Comparison of ENCODE assay signal across 20 mouse cellular contexts in the genomic region with DNA sequence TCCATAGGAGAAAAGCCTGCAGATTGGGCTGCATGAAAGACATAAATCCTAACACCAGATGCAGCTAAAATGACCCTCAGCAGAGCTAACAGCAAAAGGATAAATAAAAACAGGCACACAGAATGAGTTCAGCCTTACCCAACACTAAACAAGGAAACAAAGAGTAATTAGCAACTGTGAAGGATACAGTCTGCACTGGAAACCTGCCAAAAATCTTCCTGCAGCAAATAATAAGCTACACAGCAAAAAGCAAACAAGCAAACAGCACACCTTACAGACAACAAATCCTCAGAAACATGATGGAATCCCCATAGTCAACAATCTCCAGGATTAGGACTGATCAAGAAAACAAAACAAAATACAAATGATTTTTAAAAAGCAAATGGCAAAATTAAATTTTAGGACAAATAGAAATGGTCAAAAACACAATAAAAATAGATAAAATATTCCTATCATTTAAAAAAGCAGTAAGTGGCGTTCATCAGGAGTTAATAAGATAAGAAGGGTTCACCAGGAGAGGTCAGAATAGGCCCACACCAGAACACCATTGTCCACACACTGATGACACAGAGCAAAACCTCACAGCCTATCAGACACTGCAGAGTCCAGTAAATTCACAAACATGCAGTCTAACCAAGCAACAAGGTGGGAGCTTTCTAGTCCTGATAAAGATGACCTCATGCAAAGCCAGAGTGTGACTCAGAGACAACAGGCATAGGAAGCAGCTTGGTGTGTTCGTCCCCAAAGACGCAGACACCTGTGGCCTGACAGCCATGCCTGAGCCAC. TPM values are rescaled to one million over a fixed set of nuclear protein-coding genes. Genes with fewer than 3 reads are reported as not detected.
DNase-seq lines count a peak whose midpoint lies in the region; ATAC-seq and TF ChIP-seq lines count a peak whose summit lies in the region.
"Had no signal": no experiment of that assay in that cellular context is flagged by ENCODE, and none has a peak within 500 bp of the region (broad histone marks: within the 10 kb centered on the region; RNA-seq: fewer than 3 reads in every experiment).

No protein-coding gene starts in this region.

- H3K36me3 ChIP-seq in hindbrain, embryonic 14.5 days (replicated peaks; ENCODE audit: control insufficient read depth, insufficient read depth), result peaks cover 63% of the 10 kb centered on the region
- H3K36me3 ChIP-seq in hindbrain, embryonic 12.5 days, result peaks cover 68% of the 10 kb centered on the region
- H3K36me3 ChIP-seq in liver, postnatal 0 days (replicated peaks; ENCODE audit: insufficient read depth, low read length), result peaks cover 7% of the 10 kb centered on the region
- no peaks in the 10 kb centered on the region for H3K36me3 ChIP-seq in liver, embryonic 11.5 days (ENCODE audit: control insufficient read depth, insufficient read depth, low read length)
- H3K36me3 ChIP-seq in CH12.LX (replicated peaks in 1 of 2; ENCODE audit: control insufficient read depth in 1 of 2, insufficient read depth in 1 of 2, low read length in 1 of 2), result peaks cover 9 to 43% of the 10 kb centered on the region in 2 experiments
- H3K36me3 ChIP-seq in intestine, postnatal 0 days (ENCODE audit: control insufficient read depth, insufficient read depth), result peaks cover 26% of the 10 kb centered on the region
- H3K36me3 ChIP-seq: liver, embryonic 15.5 days had no signal

- H3K4me2 ChIP-seq in hindbrain, embryonic 14.5 days (replicated peaks), result no peak overlapping the region
- H3K4me2 ChIP-seq in hindbrain, embryonic 12.5 days (replicated peaks), result no peak overlapping the region
- no peak overlapping the region for H3K4me2 ChIP-seq in liver, postnatal 0 days (ENCODE audit: low read depth, low read length)
- no peak overlapping the region for H3K4me2 ChIP-seq in liver, embryonic 11.5 days
- H3K4me2 ChIP-seq in CH12.LX (ENCODE audit: insufficient read depth, low read depth, poor library complexity, severe bottlenecking), result no peak overlapping the region
- no peak overlapping the region for H3K4me2 ChIP-seq in intestine, postnatal 0 days (replicated peaks; ENCODE audit: low read depth)
- H3K4me2 ChIP-seq: embryonic facial prominence, embryonic 12.5 days; liver, embryonic 15.5 days had no signal

- no peak overlapping the region for H3K4me3 ChIP-seq in hindbrain, embryonic 14.5 days (replicated peaks; ENCODE audit: low read length)
- no peak overlapping the region for H3K4me3 ChIP-seq in hindbrain, embryonic 12.5 days
- no peak overlapping the region for H3K4me3 ChIP-seq in liver, postnatal 0 days (ENCODE audit: low read depth, low read length)
- H3K4me3 ChIP-seq in liver, embryonic 11.5 days (ENCODE audit: low read depth, low read length), result no peak overlapping the region
- no peak overlapping the region for H3K4me3 ChIP-seq in CH12.LX (replicated peaks in 1 of 3; ENCODE audit: low read depth in 2 of 3, low read length in 2 of 3, poor library complexity in 1 of 3)
- no peak overlapping the region for H3K4me3 ChIP-seq in intestine, postnatal 0 days (ENCODE audit: low read depth, low read length)
- H3K4me3 ChIP-seq: embryonic facial prominence, embryonic 12.5 days; erythroblast, embryonic 14.5 days; liver, embryonic 15.5 days; megakaryocyte, embryonic 14.5 days had no signal

- H3K9me3 ChIP-seq in hindbrain, embryonic 14.5 days (ENCODE audit: control insufficient read depth, low read length), result no peaks in the 10 kb centered on the region
- H3K9me3 ChIP-seq in hindbrain, embryonic 12.5 days (replicated peaks), result no peaks in the 10 kb centered on the region
- H3K9me3 ChIP-seq in liver, postnatal 0 days (ENCODE audit: low read length), result no peaks in the 10 kb centered on the region
- H3K9me3 ChIP-seq in liver, embryonic 11.5 days (ENCODE audit: control insufficient read depth, low read length), result no peaks in the 10 kb centered on the region
- no peaks in the 10 kb centered on the region for H3K9me3 ChIP-seq in CH12.LX (replicated peaks; ENCODE audit: low read length)
- no peaks in the 10 kb centered on the region for H3K9me3 ChIP-seq in intestine, postnatal 0 days (ENCODE audit: control insufficient read depth)
- H3K9me3 ChIP-seq: embryonic facial prominence, embryonic 12.5 days; liver, embryonic 15.5 days; megakaryocyte, embryonic 14.5 days had no signal

- dilution Hi-C loops in CH12.LX (cut with MboI; ENCODE audit: extremely low pct_ligation_motif_present, extremely low pct_unique_long_range_greater_than_20kb, low sequenced_read_pairs), result no loop called here

- no peak for TF ChIP-seq POLR2A in CH12.LX (IDR thresholded peaks at IDR 0.05; ENCODE audit: low read depth, low read length)

- TF ChIP-seq CTCF in liver, postnatal 0 days (IDR thresholded peaks at IDR 0.05; ENCODE audit: low read depth), result peak; percentile 28; the same call in 1 of the 2 replicates
- TF ChIP-seq CTCF in CH12.LX (conservative IDR thresholded peaks at IDR 0.05 in 1 of 2, IDR thresholded peaks at IDR 0.05 in 1 of 2; ENCODE audit: low read depth in 2 of 2, low read length in 2 of 2), result peak in 1 of 2 experiments; percentile 38; a peak in 2 of 4 replicates
- TF ChIP-seq CTCF in intestine, postnatal 0 days (IDR thresholded peaks at IDR 0.05; ENCODE audit: low read depth), result peak; percentile 53

- peaks cover 5% of the 10 kb centered on the region; the same call in 1 of the 2 replicates for H3K4me1 ChIP-seq in hindbrain, embryonic 14.5 days (replicated peaks; ENCODE audit: control insufficient read depth, insufficient read depth, low read length)
- peaks cover 2% of the 10 kb centered on the region; the same call in 1 of the 2 replicates for H3K4me1 ChIP-seq in hindbrain, embryonic 12.5 days
- no peaks in the 10 kb centered on the region for H3K4me1 ChIP-seq in liver, postnatal 0 days (ENCODE audit: insufficient read depth)
- no peaks in the 10 kb centered on the region for H3K4me1 ChIP-seq in liver, embryonic 11.5 days (replicated peaks; ENCODE audit: control insufficient read depth, insufficient read depth, low read length)
- H3K4me1 ChIP-seq in CH12.LX (ENCODE audit: control insufficient read depth in 1 of 2, insufficient read depth in 2 of 2), result peaks cover 9 to 22% of the 10 kb centered on the region in 2 experiments
- H3K4me1 ChIP-seq in intestine, postnatal 0 days (replicated peaks; ENCODE audit: control insufficient read depth, insufficient read depth, low read length), result peaks cover 8% of the 10 kb centered on the region; the same call in 1 of the 2 replicates
- H3K4me1 ChIP-seq: embryonic facial prominence, embryonic 12.5 days; megakaryocyte, embryonic 14.5 days had no signal

- H3K27ac ChIP-seq in hindbrain, embryonic 14.5 days, result peak overlapping the region; percentile 67; the same call in 1 of the 2 replicates
- no peak overlapping the region for H3K27ac ChIP-seq in hindbrain, embryonic 12.5 days
- H3K27ac ChIP-seq in liver, postnatal 0 days (ENCODE audit: low read depth), result no peak overlapping the region
- no peak overlapping the region for H3K27ac ChIP-seq in liver, embryonic 11.5 days (ENCODE audit: low read depth, low read length)
- no peak overlapping the region for H3K27ac ChIP-seq in CH12.LX (ENCODE audit: insufficient read depth, low read depth)
- no peak overlapping the region for H3K27ac ChIP-seq in intestine, postnatal 0 days (ENCODE audit: low read depth, low read length)
- H3K27ac ChIP-seq: embryonic facial prominence, embryonic 12.5 days; liver, embryonic 15.5 days had no signal

- WGBS in hindbrain, embryonic 14.5 days, result 87% methylated on average over 3 of the region's 3 CpGs
- 89% methylated on average over 3 of the region's 3 CpGs for WGBS in hindbrain, embryonic 12.5 days
- WGBS in liver, postnatal 0 days (ENCODE audit: insufficient replicate concordance), result 80% methylated on average over 3 of the region's 3 CpGs
- WGBS in liver, embryonic 11.5 days, result 69% methylated on average over 3 of the region's 3 CpGs
- WGBS in intestine, postnatal 0 days, result 60% methylated on average over 3 of the region's 3 CpGs

- peak; percentile 32 for TF ChIP-seq RAD21 in CH12.LX (IDR thresholded peaks at IDR 0.05; ENCODE audit: low read depth, low read length)

- in situ Hi-C loops in CH12.LX (cut with MboI; ENCODE audit: low pct_ligation_motif_present, low pct_unique_long_range_greater_than_20kb, low sequenced_read_pairs), result no loop called here

- no peak for ATAC-seq in hindbrain, embryonic 14.5 days (ENCODE audit: low FRiP score)
- ATAC-seq in hindbrain, embryonic 12.5 days (ENCODE audit: low FRiP score), result no peak
- ATAC-seq in liver, postnatal 0 days, result peak; percentile 35; the same call in 1 of the 2 replicates
- ATAC-seq in liver, embryonic 11.5 days (replicated peaks; ENCODE audit: low FRiP score), result no peak
- ATAC-seq in intestine, postnatal 0 days, result peak; percentile 39; the same call in 1 of the 2 replicates
- ATAC-seq in CD4-positive, CD25-positive, alpha-beta regulatory T cell, adult 4 months, result no peak
- ATAC-seq: forebrain, postnatal 0 days had no signal

- no peaks in the 10 kb centered on the region for H3K27me3 ChIP-seq in hindbrain, embryonic 14.5 days (ENCODE audit: control insufficient read depth, insufficient read depth, low read length)
- H3K27me3 ChIP-seq in hindbrain, embryonic 12.5 days, result no peaks in the 10 kb centered on the region
- H3K27me3 ChIP-seq in liver, postnatal 0 days (ENCODE audit: insufficient read depth, low read length), result no peaks in the 10 kb centered on the region
- no peaks in the 10 kb centered on the region for H3K27me3 ChIP-seq in liver, embryonic 11.5 days (replicated peaks; ENCODE audit: control insufficient read depth, insufficient read depth, low read length)
- H3K27me3 ChIP-seq in CH12.LX (replicated peaks), result no peaks in the 10 kb centered on the region
- no peaks in the 10 kb centered on the region for H3K27me3 ChIP-seq in intestine, postnatal 0 days (replicated peaks; ENCODE audit: control insufficient read depth, insufficient read depth, low read length)
- H3K27me3 ChIP-seq: embryonic facial prominence, embryonic 12.5 days; liver, embryonic 15.5 days had no signal

- no peak for TF ChIP-seq EP300 in liver, postnatal 0 days (IDR thresholded peaks at IDR 0.05; ENCODE audit: low read depth)
- no peak for TF ChIP-seq EP300 in CH12.LX (IDR thresholded peaks at IDR 0.05; ENCODE audit: low read length)

- H3K79me2 ChIP-seq in CH12.LX (replicated peaks; ENCODE audit: control insufficient read depth, extremely low read depth, insufficient read depth, poor library complexity, severe bottlenecking), result no peaks in the 10 kb centered on the region

- H3K9ac ChIP-seq in hindbrain, embryonic 14.5 days, result peak overlapping the region; percentile 28; the same call in 1 of the 2 replicates
- H3K9ac ChIP-seq in hindbrain, embryonic 12.5 days, result no peak overlapping the region
- no peak overlapping the region for H3K9ac ChIP-seq in liver, postnatal 0 days (replicated peaks)
- H3K9ac ChIP-seq in liver, embryonic 11.5 days (ENCODE audit: low read depth, low read length), result no peak overlapping the region
- no peak overlapping the region for H3K9ac ChIP-seq in CH12.LX (ENCODE audit: insufficient read depth, low read depth)
- no peak overlapping the region for H3K9ac ChIP-seq in intestine, postnatal 0 days (ENCODE audit: low read depth, low read length)
- H3K9ac ChIP-seq: embryonic facial prominence, embryonic 12.5 days; forebrain, postnatal 0 days; liver, embryonic 15.5 days had no signal

- DNase-seq in hindbrain, embryonic 14.5 days (ENCODE audit: low spot score), result peak; percentile 34
- DNase-seq in liver, postnatal 0 days, result no peak
- DNase-seq in liver, embryonic 11.5 days (ENCODE audit: low spot score), result no peak
- no peak for DNase-seq in CH12.LX (ENCODE audit: extremely low read depth)
- no peak for DNase-seq in thymus, postnatal 14 days
- DNase-seq: adrenal gland, adult 8-10 months; B cell, adult 2 months; forebrain, postnatal 0 days; gastrocnemius, postnatal 36 days; layer of hippocampus, postnatal 36 days; lung, postnatal 14 days; right cerebral cortex, adult 18-20 months; thymus, postnatal 25 days had no signal

RNA-seq across cellular contexts. Expression of a gene that starts 24.8 kb away (rescaled TPM):
- polyA plus RNA-seq in hindbrain, embryonic 14.5 days (2014; fragmentation: Nextera tagmentation; extraction: Ambion mirVana), result 43.6 and 44.6 TPM in 2 replicates
- polyA plus RNA-seq in hindbrain, embryonic 12.5 days (2016; fragmentation: Nextera tagmentation; extraction: Ambion mirVana), result 52.3 and 53.6 TPM in 2 replicates
- 13.7 and 14.2 TPM in 2 replicates for polyA plus RNA-seq in liver, postnatal 0 days (2015; fragmentation: Nextera tagmentation; extraction: Ambion mirVana)
- 15.4 and 16.9 TPM in 2 replicates for polyA plus RNA-seq in liver, embryonic 11.5 days (2014; fragmentation: Nextera tagmentation; extraction: Ambion mirVana)
- total RNA-seq in CH12.LX (2012; rRNA removed) (18.2 and 23.9 TPM in 2 replicates), CH12.LX (2014; rRNA removed) (7.3 and 9.5 TPM in 2 replicates)
- polyA plus RNA-seq in CH12.LX (2012; ENCODE audit: insufficient read length, low read depth), result 11.4 and 12.2 TPM in 2 replicates
- polyA plus RNA-seq in intestine, postnatal 0 days (2015; fragmentation: Nextera tagmentation; extraction: Ambion mirVana), result 47.7 and 51.9 TPM in 2 replicates
- 10 to 100 TPM; 18.2 to 22.9 TPM for polyA plus RNA-seq in CD4-positive, CD25-positive, alpha-beta regulatory T cell, adult 4 months (2017; shearing (Covaris generic))

Comparison
In these comparisons a context has a peak if more than half of its experiments do, and no peak if none do; other contexts are left out.
1. ATAC-seq: peak in liver, postnatal 0 days (single experiment) and intestine, postnatal 0 days (single experiment); none in hindbrain, embryonic 14.5 days (single experiment), hindbrain, embryonic 12.5 days (single experiment), liver, embryonic 11.5 days (single experiment) and CD4-positive, CD25-positive, alpha-beta regulatory T cell, adult 4 months (single experiment).